Mouse (Mus musculus) neural tube, embryonic 11.5 days (tissue): ENCODE measurements around the gene Rbm33. TPM values are rescaled to one million over a fixed set of nuclear protein-coding genes. Genes with fewer than 3 reads are reported as not detected.

Experiments
- ATAC-seq: fragments of 200-750 bp; cut with Nextera tagmentation; 2 replicates; pipeline ENCODE4 v1.8.0; 2017; ENCODE audit warnings: moderate number of reproducible peaks, mild to moderate bottlenecking, moderate TSS enrichment, moderate library complexity; ENCODE audit not compliant: insufficient read depth, low FRiP score, low TSS enrichment
- DNase-seq: peaks from one replicate; pipeline ENCODE4 v3.0.0-alpha.2; 2015; ENCODE audit warnings: low spot score
- H3K27ac ChIP-seq: fragments of 300-500 bp; sonication (generic); 2 replicates; pipeline ENCODE4 v1.5.1; 2014; ENCODE audit warnings: low read depth, mild to moderate bottlenecking, low read length
- H3K27me3 ChIP-seq: fragments of 300-500 bp; sonication (generic); 2 replicates; pipeline ENCODE4 v1.6.1; 2014; ENCODE audit warnings: mild to moderate bottlenecking, low read length, mixed read lengths; ENCODE audit not compliant: control insufficient read depth, insufficient read depth
- H3K36me3 ChIP-seq: fragments of 300-500 bp; sonication (generic); 2 replicates; pipeline ENCODE4 v1.6.1; 2014; ENCODE audit warnings: mild to moderate bottlenecking, low read length, moderate library complexity, mixed read lengths; ENCODE audit not compliant: control insufficient read depth, insufficient read depth
- H3K4me1 ChIP-seq: fragments of 300-500 bp; sonication (generic); 2 replicates; pipeline ENCODE4 v1.6.1; 2014; ENCODE audit warnings: low read length, mixed read lengths; ENCODE audit not compliant: control insufficient read depth, insufficient read depth
- H3K4me2 ChIP-seq: fragments of 300-500 bp; sonication (generic); 2 replicates; pipeline ENCODE4 v1.6.1; 2014; ENCODE audit warnings: low read depth, mild to moderate bottlenecking, moderate library complexity
- H3K4me3 ChIP-seq: fragments of 300-500 bp; sonication (generic); 2 replicates; pipeline ENCODE4 v1.5.1; 2014; ENCODE audit warnings: low read depth, low read length
- H3K9ac ChIP-seq: fragments of 300-500 bp; sonication (generic); 2 replicates; pipeline ENCODE4 v1.6.1; 2014; ENCODE audit warnings: mild to moderate bottlenecking, low read length
- H3K9me3 ChIP-seq: fragments of 300-500 bp; sonication (generic); 2 replicates; pipeline ENCODE4 v1.6.1; 2016; ENCODE audit warnings: low read length; ENCODE audit not compliant: control insufficient read depth
- WGBS: fragments of 180-500 bp; shearing (Covaris S2); extraction: QIAGEN DNeasy Blood & Tissue Kit; methylation state at CpG from one replicate; pipeline ENCODE4 v1.1.7; 2014; 5-methylcytosine and 5-hydroxymethylcytosine counted together
- polyA plus RNA-seq: library from polyadenylated mRNA; unstranded; fragments of >200 nt; fragmentation: Nextera tagmentation; extraction: Ambion mirVana; gene quantifications from 2 replicates; pipeline ENCODE4 v1.2.1, GENCODE M21; 2014

Gene Rbm33
- polyA plus RNA-seq, 1 experiment from 2014 or later: 20.1 TPM

- H3K36me3 ChIP-seq: no peaks in the 10 kb centered on the region
- H3K27me3 ChIP-seq: peaks cover 26% of the 10 kb centered on the region
- 88% methylated on average over 5 of the region's 5 CpGs for WGBS
- no peak overlapping the region for H3K9ac ChIP-seq
- DNase-seq: no peak
- no peak overlapping the region for H3K4me2 ChIP-seq
- no peak for ATAC-seq
- no peak overlapping the region for H3K4me3 ChIP-seq
- peaks cover 4% of the 10 kb centered on the region for H3K4me1 ChIP-seq
- H3K27ac ChIP-seq: no peak overlapping the region
- no peaks in the 10 kb centered on the region for H3K9me3 ChIP-seq
These were observed 136.2 kb downstream of the Rbm33 start for GRCm38 (mm10) chr5:28453086-28453485.

DNA sequence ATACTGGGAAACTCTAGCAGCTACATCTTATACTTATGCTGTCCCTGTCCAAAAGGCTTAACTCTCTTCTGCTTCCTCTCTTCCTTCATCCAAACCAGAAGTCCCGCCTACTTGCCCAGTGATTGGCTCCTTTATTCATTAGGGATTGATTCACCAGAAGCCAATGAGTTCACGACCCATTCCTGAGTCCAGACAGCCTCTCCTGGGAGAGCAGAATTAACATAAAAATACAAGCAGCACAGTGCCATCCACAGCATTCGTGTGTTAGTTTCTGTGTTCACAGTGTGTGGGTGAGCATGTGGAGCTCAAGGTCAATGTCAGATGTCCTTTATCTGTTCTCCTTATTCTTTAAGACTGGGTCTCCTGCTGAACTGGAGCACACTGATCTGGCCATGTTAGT, 136.6 kb downstream of the Rbm33 start:
- Histone ChIP-seq H3K27ac (no peak overlapping the region), H3K9me3 (no peaks in the 10 kb centered on the region), H3K4me1 (peaks cover 6% of the 10 kb centered on the region), H3K9ac (no peak overlapping the region), H3K4me3 (no peak overlapping the region), H3K36me3 (no peaks in the 10 kb centered on the region), H3K4me2 (no peak overlapping the region), H3K27me3 (peaks cover 31% of the 10 kb centered on the region)
- ATAC-seq (no peak), DNase-seq (no peak)
- 22% methylated on average over 3 of the region's 3 CpGs for WGBS

GRCm38 (mm10) chr5:28454546-28454945, 137.6 kb downstream of the Rbm33 start:
- Histone ChIP-seq H3K27ac (no peak overlapping the region), H3K36me3 (no peaks in the 10 kb centered on the region), H3K4me1 (peaks cover 11% of the 10 kb centered on the region), H3K4me2 (no peak overlapping the region), H3K27me3 (peaks cover 41% of the 10 kb centered on the region), H3K9me3 (no peaks in the 10 kb centered on the region), H3K9ac (no peak overlapping the region), H3K4me3 (no peak overlapping the region)
- WGBS: 89% methylated on average over 6 of the region's 6 CpGs
- DNase-seq: no peak
- ATAC-seq: no peak

DNA sequence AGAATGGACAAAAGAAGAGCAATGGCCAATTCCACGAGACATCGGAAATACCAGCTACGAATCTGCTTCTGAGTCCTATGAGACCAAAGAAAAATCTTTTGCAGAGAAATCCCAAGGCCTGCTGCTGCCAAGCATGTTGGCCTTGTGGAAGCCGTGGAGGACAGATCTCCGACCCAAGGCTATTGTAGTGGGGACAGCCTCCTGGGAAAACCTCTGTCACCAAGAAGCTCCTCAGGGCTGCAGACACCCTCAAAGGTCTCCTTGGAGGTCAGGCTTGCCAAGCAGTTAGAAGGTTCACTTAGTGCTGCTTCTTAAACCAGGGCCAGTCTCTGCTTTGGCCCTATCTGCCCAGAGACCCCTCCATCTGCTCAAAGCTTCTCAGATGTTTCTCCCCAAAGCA, 138.8 kb downstream of the Rbm33 start:
- H3K27me3 ChIP-seq: peaks cover 53% of the 10 kb centered on the region
- ATAC-seq (no peak), DNase-seq (no peak)
- peaks cover 16% of the 10 kb centered on the region for H3K4me1 ChIP-seq
- H3K4me2 ChIP-seq: no peak overlapping the region
- no peaks in the 10 kb centered on the region for H3K9me3 ChIP-seq
- WGBS: 82% methylated on average over 5 of the region's 5 CpGs
- no peaks in the 10 kb centered on the region for H3K36me3 ChIP-seq
- no peak overlapping the region for H3K9ac ChIP-seq
- no peak overlapping the region for H3K27ac ChIP-seq
- no peak overlapping the region for H3K4me3 ChIP-seq

DNA sequence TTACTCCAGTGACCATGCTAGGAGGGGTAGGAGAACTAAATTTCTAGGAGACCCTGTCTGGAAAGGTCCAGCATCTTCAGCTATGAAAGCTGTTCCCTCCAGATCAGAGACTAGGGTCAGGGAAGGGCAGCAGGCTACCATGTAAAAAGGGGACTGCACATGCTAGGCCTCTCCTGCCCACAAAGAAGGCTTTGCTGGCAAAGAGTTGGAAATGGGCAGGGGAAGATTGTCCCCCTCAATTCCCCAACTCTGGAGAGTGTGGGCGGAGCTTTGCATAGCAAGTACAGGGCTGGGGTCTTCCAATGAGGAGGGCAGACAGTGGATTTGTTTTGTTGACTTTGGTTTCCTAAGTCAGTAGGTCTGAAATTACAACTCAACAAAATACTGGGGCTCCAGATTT, 139.4 kb downstream of the Rbm33 start:
- Histone ChIP-seq H3K4me3 (no peak overlapping the region), H3K27me3 (peaks cover 59% of the 10 kb centered on the region), H3K9me3 (no peaks in the 10 kb centered on the region), H3K36me3 (no peaks in the 10 kb centered on the region), H3K4me1 (peaks cover 16% of the 10 kb centered on the region), H3K9ac (no peak overlapping the region), H3K27ac (no peak overlapping the region), H3K4me2 (no peak overlapping the region)
- DNase-seq (no peak), ATAC-seq (no peak)
- WGBS: 58% methylated on average over 1 of the region's 1 CpGs

DNA sequence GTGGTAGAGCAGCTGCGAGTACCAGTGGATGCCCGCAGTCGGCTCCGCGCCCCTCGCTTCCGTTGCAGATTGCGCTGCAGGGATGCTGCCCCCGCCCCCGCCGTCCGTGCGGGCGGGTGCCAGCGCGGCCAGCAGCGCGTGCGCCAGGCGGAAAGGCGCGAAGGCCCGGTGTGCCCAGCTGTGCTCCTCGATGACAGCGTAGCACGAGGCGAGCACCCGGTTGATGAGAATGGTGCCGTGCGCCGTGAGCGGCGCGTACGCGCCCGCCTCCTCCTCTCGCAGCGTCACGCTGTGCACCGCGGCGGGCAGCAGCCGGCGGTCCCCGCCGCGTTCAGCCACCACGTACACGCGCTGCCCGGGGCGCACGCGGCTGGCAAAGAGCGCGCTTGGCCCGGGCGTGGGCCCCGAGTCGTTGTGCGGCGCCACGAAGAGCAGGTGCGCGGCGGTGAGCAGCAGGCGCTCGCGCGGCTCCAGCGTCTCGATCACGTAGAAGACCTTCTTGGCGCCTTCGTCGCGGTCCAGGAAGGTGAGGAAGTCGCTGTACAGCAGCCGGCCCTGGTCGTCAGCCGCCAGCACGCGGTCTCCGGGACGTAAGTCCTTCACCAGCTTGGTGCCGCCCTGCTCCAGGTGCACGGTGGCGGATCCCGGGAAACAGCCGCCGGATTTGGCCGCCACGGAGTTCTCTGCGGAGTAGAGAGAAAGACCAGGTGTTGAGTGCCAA, 141.2 kb downstream of the Rbm33 start:
- DNase-seq (peak; percentile 46), ATAC-seq (no peak)
- H3K4me3 ChIP-seq: peak overlapping the region; percentile 30
- H3K27me3 ChIP-seq: peaks cover 76% of the 10 kb centered on the region
- no peaks in the 10 kb centered on the region for H3K36me3 ChIP-seq
- H3K9me3 ChIP-seq: no peaks in the 10 kb centered on the region
- peaks cover 20% of the 10 kb centered on the region for H3K4me1 ChIP-seq
- H3K4me2 ChIP-seq: peak overlapping the region; percentile 44
- no peak overlapping the region for H3K9ac ChIP-seq
- under 1% methylated on average over 88 of the region's 95 CpGs for WGBS
- no peak overlapping the region for H3K27ac ChIP-seq

- peaks cover 84% of the 10 kb centered on the region for H3K27me3 ChIP-seq
- H3K9me3 ChIP-seq: no peaks in the 10 kb centered on the region
- H3K4me2 ChIP-seq: peak overlapping the region; percentile 44
- H3K4me3 ChIP-seq: peak overlapping the region; percentile 4; the same call in 1 of the 2 replicates
- H3K27ac ChIP-seq: no peak overlapping the region
- H3K36me3 ChIP-seq: no peaks in the 10 kb centered on the region
- DNase-seq (peak; percentile 50), ATAC-seq (no peak)
- no peak overlapping the region for H3K9ac ChIP-seq
- H3K4me1 ChIP-seq: peaks cover 20% of the 10 kb centered on the region
- 0% methylated on average over 27 of the region's 27 CpGs for WGBS
These were observed 141.9 kb downstream of the Rbm33 start for GRCm38 (mm10) chr5:28458821-28459240.

DNA sequence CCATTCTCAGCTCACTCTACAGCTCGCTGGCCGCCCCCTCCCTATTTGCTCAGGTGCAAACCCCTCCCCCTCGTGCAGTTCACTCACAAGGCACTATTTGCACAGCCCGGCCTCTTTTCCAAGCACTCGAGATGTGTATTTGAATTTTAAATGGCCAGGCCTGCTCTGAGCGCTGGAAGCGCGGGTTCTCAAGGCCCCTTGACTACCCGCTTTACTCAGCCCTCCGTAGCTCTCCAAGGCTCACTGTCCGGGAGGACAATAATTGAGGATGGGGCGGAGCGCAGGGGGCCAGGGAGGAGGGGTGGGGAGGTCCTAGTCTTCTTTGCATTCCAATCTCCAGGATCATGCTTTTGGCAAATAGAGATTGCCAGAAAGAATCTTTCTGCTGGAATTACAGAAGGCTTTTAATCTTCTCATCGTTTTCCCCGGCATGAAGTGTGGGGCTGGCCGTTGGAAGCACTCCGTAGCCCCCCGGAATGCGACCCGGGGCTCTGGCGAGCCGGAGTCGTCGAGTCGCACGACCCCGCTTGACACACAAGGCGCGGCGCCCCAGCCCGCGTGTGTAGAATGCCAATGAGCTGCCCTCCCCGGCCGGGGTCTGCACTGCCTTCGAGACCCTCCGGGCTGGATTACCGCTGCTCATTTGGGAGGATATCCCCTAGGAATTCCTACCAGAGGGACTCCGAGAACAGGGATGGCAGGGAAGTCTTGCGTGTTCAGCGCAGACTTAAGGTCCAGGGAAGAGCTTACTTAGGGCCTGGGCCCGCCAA, 142.7 kb downstream of the Rbm33 start:
- peak overlapping the region; percentile 24 for H3K4me2 ChIP-seq
- no peak overlapping the region for H3K9ac ChIP-seq
- under 1% methylated on average over 41 of the region's 41 CpGs for WGBS

More for the DNA sequence above, 142.7 kb downstream of the Rbm33 start:
- H3K36me3 ChIP-seq: no peaks in the 10 kb centered on the region
- H3K27me3 ChIP-seq: peaks cover 92% of the 10 kb centered on the region
- ATAC-seq: peak; percentile 39; the same call in 1 of the 2 replicates
- H3K27ac ChIP-seq: no peak overlapping the region
- no peaks in the 10 kb centered on the region for H3K9me3 ChIP-seq
- peaks cover 20% of the 10 kb centered on the region for H3K4me1 ChIP-seq
- 0 out of 2 replicates have a peak overlapping the region, but pooled peaks have one; percentile 3 for H3K4me3 ChIP-seq
- peak; percentile 68 for DNase-seq
